Mouse (Mus musculus): ENCODE measurements around the gene Taar7f. TPM values are rescaled to one million over a fixed set of nuclear protein-coding genes. Genes with fewer than 3 reads are reported as not detected.

Gene Taar7f
- total RNA-seq, 4 experiments from 2014 or later: not detected

Other genes starting within 250 kb of the Taar7f start
- gene Vnn3, start 198.0 kb upstream of the Taar7f start, total RNA-seq (2022): under 1 TPM in 2 of 4 experiments, not detected in 2; 0.17 to 0.21 TPM
- gene Vnn1, start 154.8 kb upstream of the Taar7f start, total RNA-seq (2022): under 1 TPM in 2 of 4 experiments, not detected in 2; 0.13 to 0.35 TPM
- not detected for gene Taar1, start 129.2 kb upstream of the Taar7f start, total RNA-seq (2022)
- not detected for gene Taar2, start 110.9 kb upstream of the Taar7f start, total RNA-seq (2022)
- not detected for gene Taar3, start 100.0 kb upstream of the Taar7f start, total RNA-seq (2022)
- not detected for gene Taar4, start 89.0 kb upstream of the Taar7f start, total RNA-seq (2022)
- not detected for gene Taar5, start 78.8 kb upstream of the Taar7f start, total RNA-seq (2022)
- not detected for gene Taar6, start 63.9 kb upstream of the Taar7f start, total RNA-seq (2022)
- not detected for gene Taar7a, start 56.0 kb upstream of the Taar7f start, total RNA-seq (2022)
- gene Taar7b, start 49.6 kb upstream of the Taar7f start, total RNA-seq (2022): not detected
- not detected for gene Taar7d, start 22.3 kb upstream of the Taar7f start, total RNA-seq (2022)
- not detected for gene Taar7e, start 11.9 kb upstream of the Taar7f start, total RNA-seq (2022)
- gene Taar8a, start 27.0 kb downstream of the Taar7f start, total RNA-seq (2022): not detected
- gene Taar8b, start 42.8 kb downstream of the Taar7f start, total RNA-seq (2022): not detected
- not detected for gene Taar8c, start 52.4 kb downstream of the Taar7f start, total RNA-seq (2022)
- gene Taar9, start 60.0 kb downstream of the Taar7f start, total RNA-seq (2022): not detected
- 10 to 100 TPM; 22.1 to 28.8 (median 24.4) TPM for gene Stx7, start 99.8 kb downstream of the Taar7f start, total RNA-seq (2022)
- gene Moxd1, start 174.0 kb downstream of the Taar7f start, total RNA-seq (2022): 1 to 10 TPM in 1 of 4 experiments, under 1 TPM in 3; 0.07 to 1.5 (median 0.31) TPM

Data from gastrocnemius, adult 8-10 months (tissue).